Mouse (Mus musculus): ENCODE results near the gene Cacng1. TPM values are rescaled to one million over a fixed set of nuclear protein-coding genes. Genes with fewer than 3 reads are reported as not detected.

Gene Cacng1
- total RNA-seq (2014; rRNA removed) = 0.89 and 1.1 TPM in 2 replicates
- polyA plus RNA-seq (2015; fragmentation: Nextera tagmentation; extraction: Ambion mirVana) = 0.66 and 0.68 TPM in 2 replicates

- no peaks in the 10 kb centered on the region for H3K4me1 ChIP-seq (ENCODE audit: insufficient read depth, low read length)
- no peaks in the 10 kb centered on the region for H3K9me3 ChIP-seq (ENCODE audit: low read length)
- no peak for DNase-seq (ENCODE audit: low spot score)
- no peak within 1 kb of the TSS for H3K4me3 ChIP-seq (ENCODE audit: low read length)
- WGBS = 82% methylated on average over 16 of the region's 16 CpGs
- H3K27me3 ChIP-seq (ENCODE audit: insufficient read depth, low read length) = no peaks in the 10 kb centered on the region
- ATAC-seq = no peak
- H3K9ac ChIP-seq (replicated peaks; ENCODE audit: low read length) = no peak within 1 kb of the TSS
- no peak within 1 kb of the TSS for H3K4me2 ChIP-seq (ENCODE audit: low read depth, low read length)
- no peaks in the 10 kb centered on the region for H3K36me3 ChIP-seq (ENCODE audit: insufficient read depth, low read length)
- TF ChIP-seq CTCF (IDR thresholded peaks at IDR 0.05; ENCODE audit: low read depth) = no peak
- H3K27ac ChIP-seq = no peak within 1 kb of the TSS
Measured at GRCm38 (mm10) chr11:107716332-107716938, at the start of gene Cacng1. Gene Cacng1, minus strand, starts transcription at chr11:107716522.

GRCm38 (mm10) chr11:107762688-107763460 is 46.6 kb upstream of the Cacng1 start:
- DNase-seq (ENCODE audit: low spot score) = peak; percentile 82
- Histone ChIP-seq H3K4me2 (ENCODE audit: low read depth, low read length) (no peak overlapping the region), H3K4me3 (ENCODE audit: low read length) (no peak overlapping the region), H3K9ac (replicated peaks; ENCODE audit: low read length) (peak overlapping the region; percentile 21; the same call in 1 of the 2 replicates), H3K27me3 (ENCODE audit: insufficient read depth, low read length) (no peaks in the 10 kb centered on the region), H3K36me3 (ENCODE audit: insufficient read depth, low read length) (no peaks in the 10 kb centered on the region), H3K4me1 (ENCODE audit: insufficient read depth, low read length) (peaks cover 38% of the 10 kb centered on the region), H3K9me3 (ENCODE audit: low read length) (no peaks in the 10 kb centered on the region), H3K27ac (peak overlapping the region; percentile 72)
- peak; percentile 61 for TF ChIP-seq CTCF (IDR thresholded peaks at IDR 0.05; ENCODE audit: low read depth)
- WGBS = 16% methylated on average over 8 of the region's 8 CpGs
- peak; percentile 78 for ATAC-seq

- H3K4me2 ChIP-seq (ENCODE audit: low read depth, low read length) = no peak overlapping the region
- H3K9me3 ChIP-seq (ENCODE audit: low read length) = no peaks in the 10 kb centered on the region
- ATAC-seq (peak; percentile 10; the same call in 1 of the 2 replicates), DNase-seq (ENCODE audit: low spot score) (peak; percentile 49)
- no peak for TF ChIP-seq CTCF (IDR thresholded peaks at IDR 0.05; ENCODE audit: low read depth)
- no peaks in the 10 kb centered on the region for H3K27me3 ChIP-seq (ENCODE audit: insufficient read depth, low read length)
- 47% methylated on average over 10 of the region's 10 CpGs for WGBS
- H3K4me3 ChIP-seq (ENCODE audit: low read length) = no peak overlapping the region
- no peaks in the 10 kb centered on the region for H3K36me3 ChIP-seq (ENCODE audit: insufficient read depth, low read length)
- H3K27ac ChIP-seq = peak overlapping the region; percentile 72
- peaks cover 31% of the 10 kb centered on the region for H3K4me1 ChIP-seq (ENCODE audit: insufficient read depth, low read length)
- H3K9ac ChIP-seq (replicated peaks; ENCODE audit: low read length) = no peak overlapping the region
Measured at GRCm38 (mm10) chr11:107761790-107762500, 45.6 kb upstream of the Cacng1 start.

GRCm38 (mm10) chr11:107760001-107760400 is 43.7 kb upstream of the Cacng1 start:
- Histone ChIP-seq H3K27me3 (ENCODE audit: insufficient read depth, low read length) (no peaks in the 10 kb centered on the region), H3K4me2 (ENCODE audit: low read depth, low read length) (no peak overlapping the region), H3K9ac (replicated peaks; ENCODE audit: low read length) (no peak overlapping the region), H3K4me1 (ENCODE audit: insufficient read depth, low read length) (peaks cover 25% of the 10 kb centered on the region), H3K9me3 (ENCODE audit: low read length) (no peaks in the 10 kb centered on the region), H3K4me3 (ENCODE audit: low read length) (no peak overlapping the region), H3K36me3 (ENCODE audit: insufficient read depth, low read length) (no peaks in the 10 kb centered on the region), H3K27ac (peak overlapping the region; percentile 64; the same call in 1 of the 2 replicates)
- no peak for TF ChIP-seq CTCF (IDR thresholded peaks at IDR 0.05; ENCODE audit: low read depth)
- 15% methylated on average over 10 of the region's 10 CpGs for WGBS
- DNase-seq (ENCODE audit: low spot score) (peak; percentile 62), ATAC-seq (peak; percentile 46)

GRCm38 (mm10) chr11:107759516-107759915 is 43.2 kb upstream of the Cacng1 start:
- H3K4me2 ChIP-seq (ENCODE audit: low read depth, low read length) = no peak overlapping the region
- H3K9ac ChIP-seq (replicated peaks; ENCODE audit: low read length) = no peak overlapping the region
- DNase-seq (ENCODE audit: low spot score) = peak; percentile 37
- 40% methylated on average over 9 of the region's 9 CpGs for WGBS
- no peak overlapping the region for H3K4me3 ChIP-seq (ENCODE audit: low read length)
- TF ChIP-seq CTCF (IDR thresholded peaks at IDR 0.05; ENCODE audit: low read depth) = no peak
- peak overlapping the region; percentile 64; the same call in 1 of the 2 replicates for H3K27ac ChIP-seq
- H3K4me1 ChIP-seq (ENCODE audit: insufficient read depth, low read length) = peaks cover 25% of the 10 kb centered on the region
- ATAC-seq = peak; percentile 64
- H3K27me3 ChIP-seq (ENCODE audit: insufficient read depth, low read length) = no peaks in the 10 kb centered on the region
- H3K9me3 ChIP-seq (ENCODE audit: low read length) = no peaks in the 10 kb centered on the region
- H3K36me3 ChIP-seq (ENCODE audit: insufficient read depth, low read length) = no peaks in the 10 kb centered on the region

GRCm38 (mm10) chr11:107749114-107749513 is 32.8 kb upstream of the Cacng1 start:
- no peak for DNase-seq (ENCODE audit: low spot score)
- Histone ChIP-seq H3K27me3 (ENCODE audit: insufficient read depth, low read length) (no peaks in the 10 kb centered on the region), H3K36me3 (ENCODE audit: insufficient read depth, low read length) (no peaks in the 10 kb centered on the region), H3K4me2 (ENCODE audit: low read depth, low read length) (no peak overlapping the region), H3K9ac (replicated peaks; ENCODE audit: low read length) (no peak overlapping the region), H3K27ac (no peak overlapping the region), H3K9me3 (ENCODE audit: low read length) (no peaks in the 10 kb centered on the region), H3K4me3 (ENCODE audit: low read length) (no peak overlapping the region), H3K4me1 (ENCODE audit: insufficient read depth, low read length) (peaks cover 7% of the 10 kb centered on the region; the same call in 1 of the 2 replicates)
- TF ChIP-seq CTCF (IDR thresholded peaks at IDR 0.05; ENCODE audit: low read depth) = no peak
- 50% methylated on average over 5 of the region's 5 CpGs for WGBS
- ATAC-seq = no peak

All from hindbrain, postnatal 0 days (tissue).